Mouse (Mus musculus): ENCODE results near the gene Serpinb2.

Serpinb2 gene

DNA sequence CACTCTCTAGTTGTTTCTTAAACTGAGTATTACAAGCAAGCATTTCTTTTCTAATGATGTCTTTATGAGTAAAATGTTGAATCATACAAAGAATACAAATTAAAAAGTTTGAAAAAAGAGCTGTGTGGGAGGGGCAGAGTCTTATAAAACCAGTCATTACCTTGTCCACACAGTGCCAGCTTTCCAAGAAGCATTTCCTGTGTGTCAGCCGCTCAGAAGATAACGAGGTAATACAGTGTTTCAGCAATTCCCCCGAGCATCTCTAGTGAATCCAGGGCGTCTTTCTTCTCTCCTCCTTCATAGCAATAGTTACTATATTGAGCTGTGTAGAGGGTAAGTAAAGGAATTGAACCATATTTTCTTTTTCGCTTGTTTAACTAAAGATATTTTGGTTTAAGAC is at the start of gene Serpinb2:
Serpinb2 (plus strand) TSS at position 172 of the 400 bp plus-strand sequence.
- no peak for DNase-seq (ENCODE audit: low read depth, low spot score)

DNA sequence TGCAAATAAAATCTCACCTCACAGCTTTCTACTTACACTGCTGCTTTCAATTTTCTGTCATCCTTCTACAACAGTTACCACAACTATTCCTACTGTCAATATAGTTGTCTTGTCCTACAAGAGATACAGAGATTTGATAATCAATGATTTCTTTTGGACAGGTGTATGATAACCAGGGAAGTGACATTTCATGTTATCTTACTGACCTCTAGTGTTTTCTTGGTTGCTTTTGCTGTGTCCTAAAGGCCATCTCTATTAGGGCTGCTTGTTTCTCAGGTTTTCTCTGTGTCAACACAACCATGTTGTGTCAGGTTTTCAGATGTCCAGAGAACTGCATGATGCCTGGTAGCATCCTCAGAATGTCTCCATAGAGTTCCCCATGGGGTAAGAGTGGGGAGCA is 31.3 kb upstream of the Serpinb2 start:
- no peak for DNase-seq (ENCODE audit: low read depth, low spot score)

DNA sequence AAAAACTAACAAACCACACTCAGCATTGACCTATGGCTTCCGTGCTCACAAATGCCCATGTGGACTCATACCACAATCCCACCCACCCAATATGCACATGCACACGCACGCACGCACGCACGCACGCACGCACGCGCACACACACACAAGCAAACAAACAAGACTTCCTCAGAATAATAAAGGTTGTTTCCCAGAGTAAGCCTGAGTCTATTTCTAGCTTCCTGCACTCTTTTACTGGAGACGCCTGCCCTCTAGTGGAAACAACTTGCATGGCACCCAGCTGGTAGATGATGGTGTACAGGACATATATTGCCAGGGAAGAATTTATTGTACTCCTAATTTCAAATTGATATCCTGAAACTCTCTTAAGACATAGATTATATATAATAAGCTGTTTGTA is 29.8 kb upstream of the Serpinb2 start:
- DNase-seq (ENCODE audit: low read depth, low spot score) = peak; percentile 36

DNA sequence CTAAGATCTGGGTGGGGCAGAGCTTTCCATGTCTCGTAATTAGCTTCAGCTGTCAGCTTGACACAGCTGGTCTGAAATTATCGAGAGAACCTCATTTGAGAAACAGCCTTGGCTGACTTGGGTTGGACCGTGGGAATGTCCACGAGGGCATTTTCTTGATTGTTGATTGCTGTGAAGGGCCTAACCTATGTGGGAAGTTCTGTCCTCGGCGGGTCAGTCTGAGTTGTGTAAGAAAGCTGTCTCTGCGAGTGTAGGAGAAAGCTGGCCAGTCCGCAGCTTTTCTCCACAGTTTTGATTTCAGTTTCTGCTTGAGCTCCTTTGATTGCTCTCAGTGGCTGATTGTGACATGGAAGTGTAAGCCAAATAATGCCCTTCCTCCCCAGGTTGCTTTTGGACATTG is 21.6 kb upstream of the Serpinb2 start:
- no peak for DNase-seq (ENCODE audit: low read depth, low spot score)

- no peak for DNase-seq (ENCODE audit: low read depth, low spot score)
Observed at GRCm38 (mm10) chr1:107496789-107497188, 14.4 kb upstream of the Serpinb2 start.

- DNase-seq (ENCODE audit: low read depth, low spot score) = no peak
Observed at GRCm38 (mm10) chr1:107502025-107502424, 9.2 kb upstream of the Serpinb2 start.

- DNase-seq (ENCODE audit: low read depth, low spot score) = no peak
Observed at GRCm38 (mm10) chr1:107503294-107503693, 7.9 kb upstream of the Serpinb2 start.

DNA sequence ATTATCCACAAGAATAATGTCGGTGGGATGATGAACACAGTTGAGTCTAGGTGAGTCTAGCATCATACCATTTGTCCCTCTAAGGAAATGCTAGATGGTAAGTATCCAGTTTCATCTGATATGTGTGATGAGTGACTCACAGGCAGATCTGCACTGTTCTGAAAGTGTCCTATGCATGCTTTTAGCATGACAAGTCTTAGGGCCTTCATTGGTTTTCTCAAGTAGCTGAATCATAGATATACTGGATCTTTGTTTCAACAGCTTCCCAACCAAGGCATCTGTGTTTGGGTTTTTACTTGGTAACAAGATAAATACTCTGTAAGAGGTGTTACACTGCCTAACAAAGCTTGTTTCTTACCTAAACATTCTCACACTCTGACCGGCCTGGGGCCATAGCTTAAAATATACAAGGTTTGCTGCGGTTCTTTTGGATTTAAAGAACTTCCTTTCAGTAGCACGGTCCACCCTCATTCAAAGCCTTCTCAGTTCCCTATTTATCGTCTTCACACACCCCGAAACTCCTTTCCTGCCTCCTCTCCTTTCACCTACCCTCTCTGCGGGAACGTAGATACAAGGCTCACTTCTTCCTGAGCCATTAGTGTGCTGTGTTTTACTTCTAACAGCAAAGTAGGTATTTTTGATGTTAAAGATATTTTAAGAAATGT is 5.2 kb upstream of the Serpinb2 start:
- DNase-seq (ENCODE audit: low read depth, low spot score) = no peak

DNA sequence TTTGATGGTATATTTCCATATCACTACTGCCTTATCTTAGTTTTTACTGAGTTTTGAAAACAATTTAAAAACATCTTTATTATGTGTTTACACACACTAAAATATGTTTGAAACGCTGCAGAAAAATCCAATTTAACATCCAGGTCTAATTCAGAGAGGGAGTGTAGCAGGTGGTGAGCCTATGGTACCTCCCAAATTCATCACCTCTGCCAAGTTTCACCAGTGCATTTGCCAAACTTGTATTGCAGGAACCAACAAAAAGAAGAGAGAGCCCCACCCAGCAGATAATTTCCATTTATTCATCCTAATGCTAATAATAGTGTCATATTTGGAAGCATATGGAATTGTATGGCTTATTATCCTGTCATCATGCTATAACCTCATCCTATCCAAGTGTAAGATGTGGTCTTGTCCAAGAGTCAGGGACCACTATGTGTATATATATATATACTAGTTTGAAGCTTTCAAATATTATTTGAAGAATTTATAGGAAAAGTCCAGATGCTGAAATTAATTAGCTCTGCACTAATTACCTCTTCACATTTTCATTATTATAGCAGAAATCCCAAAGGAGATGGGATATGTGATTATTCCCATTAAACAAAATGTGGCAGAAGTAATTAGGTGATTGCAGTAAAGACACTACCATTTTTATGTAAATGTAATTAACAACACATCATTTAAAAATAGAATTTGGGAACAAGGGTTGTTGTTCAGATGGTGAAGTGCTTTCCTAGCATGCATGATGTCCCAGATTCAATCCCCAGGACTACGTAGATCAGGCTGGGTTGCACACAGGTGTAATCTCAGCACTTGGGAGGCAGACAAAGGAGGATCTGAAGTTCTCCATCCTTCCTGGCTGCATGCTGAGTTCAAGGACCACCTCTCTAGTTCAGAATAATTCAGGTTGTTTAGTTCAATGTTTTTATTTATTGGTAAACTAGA is 1.2 kb downstream of the Serpinb2 start:
- DNase-seq (ENCODE audit: low read depth, low spot score) = no peak

DNA sequence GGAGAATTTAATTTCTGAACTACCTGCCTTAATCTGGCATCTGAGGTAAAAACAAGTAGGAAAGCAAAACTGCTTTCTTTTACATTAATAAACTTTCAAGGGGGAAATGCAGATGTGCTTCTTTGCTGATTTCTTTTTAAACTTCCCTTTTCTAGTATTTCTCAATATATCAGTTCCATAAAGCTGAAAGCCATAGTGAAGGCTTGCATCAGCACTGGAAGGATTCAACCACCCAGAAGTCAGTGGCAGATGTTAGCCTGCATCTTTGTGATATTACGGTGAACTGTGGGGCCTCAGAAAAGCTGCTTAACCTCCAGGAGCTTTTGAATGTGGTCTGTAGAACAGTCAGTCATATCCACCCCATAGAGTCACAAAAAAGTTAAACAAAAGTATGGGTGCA is 2.3 kb downstream of the Serpinb2 start:
- DNase-seq (ENCODE audit: low read depth, low spot score) = no peak

- no peak for DNase-seq (ENCODE audit: low read depth, low spot score)
Observed at GRCm38 (mm10) chr1:107515839-107516498, 4.7 kb downstream of the Serpinb2 start.

GRCm38 (mm10) chr1:107525592-107525991 is 14.4 kb downstream of the Serpinb2 start:
- DNase-seq (ENCODE audit: low read depth, low spot score) = no peak

DNA sequence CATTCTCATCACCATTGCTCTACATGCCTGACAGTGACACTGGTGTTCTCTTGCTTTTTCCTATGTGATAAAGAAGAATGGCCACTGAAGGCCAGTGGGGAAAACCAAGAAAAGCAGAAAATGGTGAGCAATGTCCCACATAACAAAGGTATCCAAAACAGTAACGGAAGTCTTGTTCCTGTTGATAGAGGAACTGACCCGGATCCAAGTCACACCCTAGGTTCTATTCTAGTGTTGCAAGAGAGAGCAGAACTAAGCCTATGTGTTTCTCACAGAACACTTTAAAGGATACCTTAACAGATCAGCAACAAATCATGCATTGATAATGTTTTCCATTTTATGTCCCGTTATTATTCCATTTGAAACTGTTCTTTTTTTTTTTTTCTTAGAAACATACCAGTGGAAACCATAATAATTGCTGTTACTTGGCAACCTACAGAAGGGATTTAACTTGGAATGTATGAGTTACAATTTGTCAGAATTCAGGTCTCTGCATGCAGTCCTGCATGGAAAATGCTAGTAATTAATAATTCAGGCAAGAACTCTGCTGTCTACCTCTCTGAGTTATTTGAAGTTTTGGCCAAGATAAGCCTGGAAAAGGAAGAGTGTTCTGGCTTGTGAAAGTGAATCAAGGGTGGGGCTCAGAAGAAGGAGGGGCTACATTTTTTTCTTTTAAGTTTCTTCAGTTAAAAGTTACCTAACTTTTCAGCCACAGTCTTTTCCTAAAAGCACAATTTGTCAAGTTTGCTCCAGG is 17.3 kb downstream of the Serpinb2 start:
- DNase-seq (ENCODE audit: low read depth, low spot score) = no peak

- no peak for DNase-seq (ENCODE audit: low read depth, low spot score)
Observed at GRCm38 (mm10) chr1:107529365-107530052, 18.3 kb downstream of the Serpinb2 start.

DNA sequence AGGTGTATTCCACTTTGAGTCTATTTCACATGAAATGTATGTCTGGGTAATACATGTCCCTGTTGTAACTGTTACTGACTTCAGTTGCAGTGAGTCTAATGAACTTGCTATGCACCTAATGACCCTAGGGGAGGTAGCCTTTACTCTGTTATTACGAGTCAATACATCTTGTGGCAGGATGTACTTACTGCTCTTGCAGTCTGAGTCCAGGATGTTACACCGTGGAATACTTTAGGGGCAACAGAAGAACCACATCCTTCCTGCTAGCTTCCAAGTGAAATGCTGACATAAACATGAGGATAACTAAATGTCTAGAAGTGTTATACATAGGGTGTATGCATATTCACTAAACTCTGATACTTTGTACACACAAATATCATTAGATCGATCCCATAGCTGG is 22.5 kb downstream of the Serpinb2 start:
- DNase-seq (ENCODE audit: low read depth, low spot score) = no peak

DNA sequence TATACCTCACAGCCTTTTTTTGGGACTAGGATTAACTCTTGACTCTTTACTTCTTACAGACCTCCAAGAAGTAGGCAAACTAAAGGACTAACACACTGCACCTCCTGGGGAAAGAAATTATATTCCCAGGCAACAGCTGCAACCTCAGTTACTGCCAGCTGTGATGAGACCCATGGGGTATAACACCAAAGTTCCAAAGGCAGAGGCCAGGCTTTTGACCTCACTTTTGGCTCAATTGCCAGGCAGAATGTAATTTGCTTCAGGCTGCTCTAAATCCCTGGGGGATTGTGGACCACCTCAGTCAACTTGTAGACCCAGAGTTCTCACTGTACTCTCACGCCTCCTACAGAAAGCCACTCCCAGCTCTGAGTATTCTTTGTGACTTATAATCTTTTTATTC is 26.2 kb downstream of the Serpinb2 start:
- no peak for DNase-seq (ENCODE audit: low read depth, low spot score)

GRCm38 (mm10) chr1:107559494-107559893 is 48.3 kb downstream of the Serpinb2 start:
- DNase-seq (ENCODE audit: low read depth, low spot score) = no peak

DNA sequence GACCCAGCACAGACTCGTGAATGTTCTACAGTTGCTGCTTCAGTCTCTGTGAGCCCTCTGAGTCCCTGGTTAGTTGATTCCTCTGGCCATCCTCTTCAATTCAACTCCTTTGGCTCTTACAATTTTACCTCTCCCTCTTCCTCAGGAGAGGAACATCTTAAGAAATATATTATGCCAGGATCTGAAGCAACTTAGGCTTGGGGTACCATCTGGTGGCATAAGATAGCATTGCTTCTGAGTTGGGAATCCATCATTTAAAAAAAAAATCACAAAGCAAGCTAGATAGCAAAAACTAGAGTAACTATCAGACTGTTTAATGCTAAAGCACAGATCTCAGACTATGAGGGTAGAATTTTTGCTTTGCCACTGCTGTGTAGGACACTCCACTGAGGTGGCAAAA is 50.9 kb downstream of the Serpinb2 start:
- no peak for DNase-seq (ENCODE audit: low read depth, low spot score)

GRCm38 (mm10) chr1:107565644-107566043 is 54.4 kb downstream of the Serpinb2 start:
- DNase-seq (ENCODE audit: low read depth, low spot score) = no peak

- DNase-seq (ENCODE audit: low read depth, low spot score) = no peak
Observed at GRCm38 (mm10) chr1:107576094-107576493, 64.9 kb downstream of the Serpinb2 start.

- DNase-seq (ENCODE audit: low read depth, low spot score) = no peak
Observed at GRCm38 (mm10) chr1:107577514-107577913, 66.3 kb downstream of the Serpinb2 start.
